ENCODE assay signal across 32 mouse cellular contexts in the genomic region with DNA sequence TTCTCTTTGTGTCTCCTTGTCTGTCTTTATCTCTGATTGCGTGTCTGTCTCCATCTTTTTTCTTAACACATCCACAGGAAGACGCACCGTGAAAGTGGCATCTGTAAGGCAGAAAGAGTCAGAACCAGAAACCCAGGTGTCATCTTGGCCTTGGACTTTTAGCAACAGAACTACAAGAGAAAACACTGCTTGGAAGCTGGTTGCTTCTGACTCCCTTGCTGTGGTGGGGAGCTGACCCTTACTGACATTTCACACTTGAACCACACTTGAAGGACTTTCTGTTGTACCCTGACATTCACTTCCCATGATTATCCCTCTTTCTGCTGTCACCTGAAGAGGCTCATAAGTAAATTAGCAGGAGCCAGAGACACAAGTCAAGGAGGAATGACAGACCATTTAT.
"Had no signal": no experiment of that assay in that cellular context is flagged by ENCODE, and none has a peak within 500 bp of the region (broad histone marks: within the 10 kb centered on the region; RNA-seq: fewer than 3 reads in every experiment).

No protein-coding gene starts in this region.

- H3K27ac ChIP-seq: limb, embryonic 10.5 days; limb, embryonic 12.5 days; limb, embryonic 13.5 days; limb, embryonic 15.5 days; liver, embryonic 12.5 days; liver, embryonic 13.5 days; liver, embryonic 14.5 days; liver, embryonic 15.5 days; lung, embryonic 15.5 days; macrophage; midbrain, embryonic 10.5 days; midbrain, embryonic 12.5 days; midbrain, embryonic 13.5 days; midbrain, embryonic 15.5 days; neural tube, embryonic 12.5 days had no signal

- H3K9me3 ChIP-seq: limb, embryonic 10.5 days; limb, embryonic 12.5 days; limb, embryonic 13.5 days; limb, embryonic 15.5 days; liver, embryonic 12.5 days; liver, embryonic 13.5 days; liver, embryonic 15.5 days; lung, embryonic 15.5 days; midbrain, embryonic 10.5 days; midbrain, embryonic 12.5 days; midbrain, embryonic 15.5 days; neural tube, embryonic 12.5 days had no signal

- H3K9ac ChIP-seq: limb, embryonic 12.5 days; limb, embryonic 13.5 days; limb, embryonic 15.5 days; liver, embryonic 12.5 days; liver, embryonic 13.5 days; liver, embryonic 14.5 days; liver, embryonic 15.5 days; liver, postnatal 0 days; lung, embryonic 14.5 days; lung, embryonic 15.5 days; midbrain, embryonic 12.5 days; midbrain, embryonic 13.5 days; midbrain, embryonic 15.5 days; neural tube, embryonic 12.5 days had no signal

- H3K4me1 ChIP-seq: limb, embryonic 10.5 days; limb, embryonic 12.5 days; limb, embryonic 13.5 days; limb, embryonic 15.5 days; liver, embryonic 12.5 days; liver, embryonic 13.5 days; liver, embryonic 15.5 days; lung, embryonic 15.5 days; megakaryocyte, embryonic 14.5 days; midbrain, embryonic 12.5 days; midbrain, embryonic 13.5 days; midbrain, embryonic 15.5 days; neural tube, embryonic 12.5 days had no signal

- DNase-seq: left cerebral cortex, postnatal 4 days; liver; liver, embryonic 13.5 days; liver, postnatal 0 days; lung, adult 18-20 months; lung, adult 2 months; lung, embryonic 14.5 days; lung, postnatal 10 days; lung, postnatal 14 days; lung, postnatal 36 days; lung, postnatal 4 days; midbrain, embryonic 14.5 days had no signal

- H3K4me2 ChIP-seq: limb, embryonic 12.5 days; limb, embryonic 13.5 days; limb, embryonic 15.5 days; liver, embryonic 11.5 days; liver, embryonic 12.5 days; liver, embryonic 13.5 days; liver, embryonic 15.5 days; lung, embryonic 14.5 days; lung, embryonic 15.5 days; midbrain, embryonic 11.5 days; midbrain, embryonic 12.5 days; midbrain, embryonic 13.5 days; midbrain, embryonic 15.5 days; neural tube, embryonic 12.5 days had no signal

- ATAC-seq: liver, embryonic 12.5 days; liver, postnatal 0 days; lung, postnatal 0 days; midbrain, embryonic 13.5 days; midbrain, embryonic 15.5 days; midbrain, embryonic 16.5 days had no signal

- H3K27me3 ChIP-seq: liver, embryonic 12.5 days; liver, embryonic 13.5 days; liver, embryonic 15.5 days; lung, embryonic 15.5 days; megakaryocyte, embryonic 14.5 days; midbrain, embryonic 15.5 days; neural tube, embryonic 12.5 days had no signal

- H3K4me3 ChIP-seq: limb, embryonic 10.5 days; limb, embryonic 12.5 days; limb, embryonic 13.5 days; limb, embryonic 15.5 days; liver, embryonic 12.5 days; liver, embryonic 13.5 days; liver, embryonic 15.5 days; lung, embryonic 15.5 days; megakaryocyte, embryonic 14.5 days; midbrain, embryonic 10.5 days; midbrain, embryonic 12.5 days; midbrain, embryonic 13.5 days; midbrain, embryonic 15.5 days; myocyte; neural tube, embryonic 12.5 days had no signal

- H3K36me3 ChIP-seq: limb, embryonic 10.5 days; limb, embryonic 12.5 days; limb, embryonic 13.5 days; limb, embryonic 15.5 days; liver, embryonic 12.5 days; liver, embryonic 13.5 days; liver, embryonic 15.5 days; lung, embryonic 15.5 days; midbrain, embryonic 10.5 days; midbrain, embryonic 12.5 days; midbrain, embryonic 13.5 days; midbrain, embryonic 15.5 days; neural tube, embryonic 12.5 days had no signal
